Mouse (Mus musculus) neural tube, embryonic 13.5 days (tissue): Measurements from ENCODE around the gene Eif5a. TPM values are rescaled to one million over a fixed set of nuclear protein-coding genes. Genes with fewer than 3 reads are reported as not detected.

ENCODE experiments used
- ATAC-seq: fragments of 200-750 bp; cut with Nextera tagmentation; 2 replicates; pipeline ENCODE4 v1.8.0; 2017; ENCODE audit warnings: low read depth, mild to moderate bottlenecking, moderate TSS enrichment, moderate library complexity
- H3K27ac ChIP-seq: fragments of 300-500 bp; sonication (generic); replicated peaks from 2 replicates; pipeline ENCODE4 v1.5.1; 2015; ENCODE audit warnings: moderate library complexity, mild to moderate bottlenecking, inconsistent platforms
- H3K27me3 ChIP-seq: fragments of 300-500 bp; sonication (generic); 2 replicates; pipeline ENCODE4 v1.6.1; 2015; ENCODE audit warnings: mild to moderate bottlenecking, inconsistent platforms
- H3K36me3 ChIP-seq: fragments of 300-500 bp; sonication (generic); 2 replicates; pipeline ENCODE4 v1.6.1; 2015; ENCODE audit warnings: mild to moderate bottlenecking, inconsistent platforms
- H3K4me1 ChIP-seq: fragments of 300-500 bp; sonication (generic); replicated peaks from 2 replicates; pipeline ENCODE4 v1.6.1; 2015; ENCODE audit warnings: inconsistent platforms
- H3K4me2 ChIP-seq: fragments of 300-500 bp; sonication (generic); 2 replicates; pipeline ENCODE4 v1.6.1; 2015; ENCODE audit warnings: inconsistent platforms, mild to moderate bottlenecking, moderate library complexity
- H3K4me3 ChIP-seq: fragments of 300-500 bp; sonication (generic); 2 replicates; pipeline ENCODE4 v1.5.1; 2015; ENCODE audit warnings: mild to moderate bottlenecking, inconsistent platforms
- H3K9ac ChIP-seq: fragments of 300-500 bp; sonication (generic); 2 replicates; pipeline ENCODE4 v1.6.1; 2015; ENCODE audit warnings: moderate library complexity, mild to moderate bottlenecking, inconsistent platforms
- H3K9me3 ChIP-seq: fragments of 300-500 bp; sonication (generic); 2 replicates; pipeline ENCODE4 v1.6.1; 2016; ENCODE audit warnings: inconsistent platforms
- WGBS: fragments of 180-500 bp; shearing (Covaris S2); methylation state at CpG from one replicate; pipeline ENCODE4 v1.1.7; 2015; 5-methylcytosine and 5-hydroxymethylcytosine counted together
- polyA plus RNA-seq: library from polyadenylated mRNA; unstranded; fragments of >200 nt; fragmentation: Nextera tagmentation; extraction: Ambion mirVana; gene quantifications from 2 replicates; pipeline ENCODE4 v1.2.1, GENCODE M21; 2015

Gene Eif5a
- polyA plus RNA-seq, 1 experiment from 2014 or later, result 1,178 TPM

DNA sequence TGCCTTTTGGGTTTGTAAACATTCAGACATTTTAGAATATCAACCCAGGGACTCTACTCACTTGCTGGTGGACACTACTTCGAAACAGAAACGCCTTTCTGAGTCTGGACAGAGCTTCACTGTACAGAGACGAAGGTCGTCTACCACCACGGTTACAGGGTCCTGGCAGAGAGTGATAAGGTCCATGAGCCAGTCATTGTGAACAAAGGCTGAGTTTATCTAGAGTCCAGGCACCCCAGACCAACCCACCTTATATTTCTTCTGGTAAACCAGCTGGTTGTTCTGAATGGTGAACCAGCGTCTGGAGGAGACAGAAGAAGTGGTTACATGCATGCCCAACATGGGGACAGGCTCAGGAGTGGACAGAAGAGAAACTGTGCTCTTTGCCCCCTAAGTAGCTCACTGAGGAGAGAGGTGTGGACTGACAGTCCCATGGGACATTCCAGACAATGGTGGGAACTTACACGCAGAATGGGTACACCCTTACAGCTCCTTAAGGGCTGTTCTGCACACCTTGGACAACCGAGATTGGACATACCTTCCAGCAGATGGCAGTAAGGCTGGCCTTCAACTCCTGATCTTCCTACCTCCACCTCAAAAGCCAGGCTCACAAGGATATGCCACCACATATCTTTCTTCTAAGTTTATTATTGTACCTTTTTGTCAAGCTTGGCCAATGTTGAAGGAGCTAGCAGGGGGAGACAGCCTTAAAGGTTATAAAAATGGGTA, 34.7 kb downstream of the Eif5a start:
- Histone ChIP-seq H3K27me3 (peaks cover 2% of the 10 kb centered on the region; the same call in 1 of the 2 replicates), H3K36me3 (no peaks in the 10 kb centered on the region), H3K4me2 (no peak overlapping the region), H3K27ac (no peak overlapping the region), H3K9me3 (no peaks in the 10 kb centered on the region), H3K9ac (no peak overlapping the region), H3K4me3 (no peak overlapping the region), H3K4me1 (peaks cover 5% of the 10 kb centered on the region; the same call in 1 of the 2 replicates)
- no peak for ATAC-seq
- 78% methylated on average over 8 of the region's 8 CpGs for WGBS

DNA sequence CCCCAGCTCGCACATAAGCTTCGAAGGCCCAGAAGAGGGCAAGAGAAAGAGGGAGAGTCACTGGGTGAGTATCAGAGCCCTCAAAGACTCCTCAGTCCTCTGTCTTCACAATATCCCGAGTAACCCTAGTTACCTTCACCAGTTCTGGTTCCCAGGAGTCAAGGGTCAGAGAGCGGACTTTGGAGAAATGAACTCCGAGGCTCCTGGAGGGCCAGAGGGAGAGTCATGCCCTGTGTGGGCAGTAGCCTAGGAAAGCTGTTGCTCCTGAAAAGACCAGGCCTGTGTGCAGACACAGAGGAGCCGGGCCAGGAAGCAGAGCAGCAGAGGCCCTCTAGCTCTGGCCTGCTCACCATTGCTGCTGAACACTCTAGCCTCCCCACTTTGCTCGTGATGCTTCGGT, 37.1 kb downstream of the Eif5a start:
- peaks cover 22% of the 10 kb centered on the region for H3K4me1 ChIP-seq
- H3K9ac ChIP-seq, result no peak overlapping the region
- H3K36me3 ChIP-seq, result no peaks in the 10 kb centered on the region
- no peak overlapping the region for H3K4me3 ChIP-seq
- no peaks in the 10 kb centered on the region for H3K9me3 ChIP-seq
- no peak for ATAC-seq
- H3K27me3 ChIP-seq, result peaks cover 10% of the 10 kb centered on the region
- no peak overlapping the region for H3K4me2 ChIP-seq
- 81% methylated on average over 8 of the region's 8 CpGs for WGBS
- no peak overlapping the region for H3K27ac ChIP-seq

DNA sequence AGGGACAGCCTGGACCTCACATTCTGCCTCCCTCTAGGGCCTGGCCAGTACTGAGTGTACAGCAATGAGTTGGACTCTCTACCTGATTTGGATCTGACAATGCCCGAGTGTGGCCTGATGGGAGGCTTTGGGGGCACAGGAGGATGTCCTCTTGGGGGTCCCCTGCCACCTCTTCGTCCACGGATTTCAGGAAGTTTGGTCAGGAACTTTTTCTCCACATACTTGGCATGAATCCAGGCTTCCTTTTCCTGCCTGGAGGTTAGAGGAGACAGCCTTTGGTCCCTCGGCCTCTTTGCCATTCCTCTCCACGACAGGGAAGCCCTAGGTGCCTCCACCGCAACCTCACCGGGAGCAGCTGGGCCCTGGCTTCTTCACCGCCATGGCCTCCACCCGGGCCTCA, 37.5 kb downstream of the Eif5a start:
- no peak overlapping the region for H3K27ac ChIP-seq
- H3K36me3 ChIP-seq, result no peaks in the 10 kb centered on the region
- no peak overlapping the region for H3K4me3 ChIP-seq
- H3K9ac ChIP-seq, result no peak overlapping the region
- WGBS, result 77% methylated on average over 9 of the region's 9 CpGs
- no peaks in the 10 kb centered on the region for H3K9me3 ChIP-seq
- H3K4me2 ChIP-seq, result no peak overlapping the region
- H3K27me3 ChIP-seq, result peaks cover 14% of the 10 kb centered on the region
- ATAC-seq, result no peak
- peaks cover 26% of the 10 kb centered on the region for H3K4me1 ChIP-seq

DNA sequence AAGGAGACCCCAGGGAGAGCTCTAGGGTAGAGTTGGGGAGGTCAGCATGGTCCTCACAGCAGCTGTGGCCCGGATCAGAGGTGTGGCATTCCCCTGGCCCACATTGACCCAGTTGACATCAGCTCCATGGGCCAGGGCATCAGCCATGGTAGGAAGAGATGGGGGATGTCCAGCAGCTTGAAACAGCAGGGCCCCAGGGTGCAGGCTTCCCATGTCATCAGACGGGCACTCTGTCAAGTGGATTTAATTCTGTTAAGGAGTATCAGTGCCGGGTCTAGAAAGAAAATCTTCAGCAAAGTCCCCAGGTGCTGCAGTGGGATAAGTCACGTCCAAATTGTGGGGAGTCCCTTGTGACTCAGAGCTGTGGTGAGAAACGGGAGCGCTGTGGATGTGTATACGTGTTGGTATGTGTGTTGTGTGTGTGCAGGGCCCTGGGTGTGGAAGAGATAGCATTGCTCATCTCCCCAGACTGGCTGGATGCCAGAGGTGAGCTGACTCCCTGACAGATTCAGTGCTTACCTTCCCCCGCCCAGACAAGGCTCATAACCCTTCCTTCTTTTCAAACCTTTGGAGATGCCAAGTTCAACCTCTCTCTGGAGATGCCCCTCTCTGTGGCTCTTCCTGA, 38.1 kb downstream of the Eif5a start:
- 86% methylated on average over 8 of the region's 8 CpGs for WGBS
- Histone ChIP-seq H3K36me3 (no peaks in the 10 kb centered on the region), H3K4me1 (peaks cover 28% of the 10 kb centered on the region), H3K4me3 (no peak overlapping the region), H3K9ac (no peak overlapping the region), H3K27ac (no peak overlapping the region), H3K9me3 (no peaks in the 10 kb centered on the region), H3K4me2 (no peak overlapping the region), H3K27me3 (peaks cover 15% of the 10 kb centered on the region)
- ATAC-seq, result no peak

DNA sequence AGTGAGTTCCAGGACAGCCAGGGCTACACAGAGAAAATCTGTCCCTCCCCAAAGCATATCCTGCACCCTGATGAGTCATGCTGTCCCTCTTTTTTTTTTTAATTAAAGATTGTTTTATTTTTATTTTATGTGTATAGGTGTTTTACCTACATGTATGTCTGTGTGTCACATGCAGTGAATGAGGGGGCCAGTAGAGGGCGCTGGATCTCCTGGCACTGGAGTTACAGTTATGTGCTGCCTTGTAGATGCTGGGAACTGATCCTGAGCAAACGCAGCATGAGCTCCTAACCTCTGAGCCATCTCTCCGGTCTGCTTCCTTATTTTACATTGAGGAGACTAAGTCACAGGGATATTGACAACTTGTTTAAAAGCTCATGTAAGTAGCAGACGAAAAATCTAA, 38.7 kb downstream of the Eif5a start:
- H3K4me2 ChIP-seq, result no peak overlapping the region
- peaks cover 15% of the 10 kb centered on the region for H3K27me3 ChIP-seq
- 65% methylated on average over 4 of the region's 4 CpGs for WGBS
- H3K9me3 ChIP-seq, result no peaks in the 10 kb centered on the region
- H3K27ac ChIP-seq, result no peak overlapping the region
- H3K36me3 ChIP-seq, result no peaks in the 10 kb centered on the region
- no peak overlapping the region for H3K9ac ChIP-seq
- H3K4me3 ChIP-seq, result no peak overlapping the region
- ATAC-seq, result no peak
- H3K4me1 ChIP-seq, result peaks cover 32% of the 10 kb centered on the region

DNA sequence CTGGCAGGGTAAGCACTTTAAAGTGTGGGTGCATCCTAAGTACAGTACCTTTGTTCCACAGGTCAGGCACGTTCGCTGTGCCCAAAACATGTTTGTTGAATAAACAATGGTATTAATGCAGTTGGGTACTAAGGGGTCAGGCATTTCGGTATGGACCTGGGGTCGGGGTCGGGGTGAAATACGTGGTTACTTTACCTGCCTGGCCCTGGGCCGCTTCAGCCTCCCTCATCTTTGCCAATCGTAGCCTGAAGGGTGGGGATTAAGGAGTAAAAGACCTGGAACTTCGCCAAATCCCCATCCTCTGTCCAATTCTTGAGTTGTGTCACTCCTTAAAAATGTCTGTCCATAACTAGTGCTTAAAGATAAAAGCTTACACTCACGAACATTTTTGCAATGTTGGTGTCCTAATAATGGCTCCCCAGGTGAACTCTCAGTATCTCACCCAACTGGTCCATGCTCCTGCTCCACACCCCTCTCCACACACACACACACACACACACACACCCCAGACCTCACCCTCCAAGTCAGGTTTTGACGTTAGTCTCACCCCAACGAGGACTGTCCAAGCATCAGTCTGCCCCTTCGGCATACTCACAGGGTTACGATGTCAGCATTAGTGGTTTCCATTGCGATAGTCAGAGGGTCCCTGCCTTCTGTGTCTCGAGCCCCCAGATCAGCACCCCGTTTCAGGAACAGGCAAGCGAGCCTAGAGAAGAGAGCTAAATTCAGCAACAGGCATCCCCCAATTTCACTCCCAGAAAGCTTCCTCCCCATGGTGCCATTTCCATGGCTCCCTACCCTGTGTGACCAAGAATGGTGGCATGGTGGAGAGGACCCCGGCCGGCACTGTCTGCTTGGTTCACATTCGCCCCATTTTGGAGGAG, 39.7 kb downstream of the Eif5a start:
- WGBS, result 63% methylated on average over 21 of the region's 21 CpGs
- Histone ChIP-seq H3K4me3 (peak overlapping the region; percentile 42), H3K9ac (peak overlapping the region; percentile 65), H3K36me3 (no peaks in the 10 kb centered on the region), H3K27me3 (peaks cover 15% of the 10 kb centered on the region), H3K27ac (peak overlapping the region; percentile 72; the same call in 1 of the 2 replicates), H3K9me3 (no peaks in the 10 kb centered on the region), H3K4me1 (peaks cover 40% of the 10 kb centered on the region), H3K4me2 (peak overlapping the region; percentile 74)
- ATAC-seq, result no peak

DNA sequence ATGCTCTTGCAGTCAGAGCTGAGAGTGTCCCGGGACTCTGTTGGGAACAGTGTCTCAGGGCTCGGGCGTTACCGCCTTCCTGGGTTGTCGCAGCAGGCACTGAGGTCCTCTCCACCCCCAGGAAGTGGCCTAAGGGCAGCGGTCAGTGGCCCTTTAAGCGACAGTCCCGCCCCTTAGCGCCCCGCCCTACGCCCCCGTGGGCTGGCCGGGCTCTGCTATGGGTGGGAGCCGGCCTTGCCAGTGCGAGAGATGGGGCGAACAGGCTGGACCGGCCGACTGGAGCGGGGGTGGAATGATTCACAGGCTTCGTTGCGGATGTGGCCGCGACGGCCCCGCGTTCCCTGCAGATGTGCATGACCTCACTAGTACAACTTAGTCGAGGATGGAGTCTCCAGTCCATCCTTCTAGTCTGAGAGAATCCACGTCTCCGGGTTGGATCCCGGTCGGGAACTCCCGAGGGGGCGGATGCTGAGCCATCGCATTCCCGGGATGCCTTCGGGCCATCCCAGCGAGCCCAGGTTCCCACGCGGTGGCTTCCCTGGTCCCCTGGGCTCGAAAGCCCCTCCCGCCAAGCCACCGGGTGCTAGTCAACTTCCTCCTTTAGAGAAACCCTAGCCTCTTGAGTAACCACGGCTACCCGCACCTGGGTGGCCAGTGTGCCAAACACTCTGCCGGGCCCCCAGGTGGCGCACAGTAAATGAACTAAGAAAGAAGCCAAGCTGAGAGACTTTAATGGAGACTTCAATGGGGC, 40.7 kb downstream of the Eif5a start, which contains the start of gene Kctd11:
Kctd11 (minus strand) TSS at position 554 of the 751 bp plus-strand sequence.
- Histone ChIP-seq H3K9ac (peak within 1 kb of the TSS; percentile 65), H3K9me3 (no peaks in the 10 kb centered on the region), H3K27me3 (peaks cover 15% of the 10 kb centered on the region), H3K36me3 (no peaks in the 10 kb centered on the region), H3K4me2 (peak within 1 kb of the TSS; percentile 74), H3K4me3 (peak within 1 kb of the TSS; percentile 42), H3K4me1 (peaks cover 41% of the 10 kb centered on the region), H3K27ac (peak within 1 kb of the TSS; percentile 72)
- peak; percentile 76 for ATAC-seq
- WGBS, result under 1% methylated on average over 46 of the region's 46 CpGs

DNA sequence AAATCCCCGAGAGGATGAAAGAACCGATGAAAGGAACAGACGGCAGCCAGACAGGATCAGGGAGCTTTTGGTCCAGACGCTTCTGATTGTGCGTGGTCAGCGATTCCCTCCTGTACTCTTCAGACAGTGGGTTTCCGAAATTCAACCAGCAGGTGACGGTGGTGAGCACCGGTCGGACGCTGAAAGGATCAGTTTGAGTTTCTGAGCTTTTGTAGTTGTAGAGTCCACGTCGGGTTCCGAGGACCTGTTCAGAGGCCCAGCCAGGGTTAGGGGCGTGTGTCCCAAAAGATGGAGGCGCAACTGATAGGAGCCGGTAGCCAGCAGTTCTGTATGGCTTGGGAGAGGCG, 41.3 kb downstream of the Eif5a start:
- Histone ChIP-seq H3K9ac (peak overlapping the region; percentile 65), H3K4me2 (peak overlapping the region; percentile 74), H3K9me3 (no peaks in the 10 kb centered on the region), H3K27ac (peak overlapping the region; percentile 72; the same call in 1 of the 2 replicates), H3K27me3 (peaks cover 15% of the 10 kb centered on the region), H3K4me1 (peaks cover 41% of the 10 kb centered on the region), H3K36me3 (no peaks in the 10 kb centered on the region), H3K4me3 (peak overlapping the region; percentile 42)
- under 1% methylated on average over 18 of the region's 18 CpGs for WGBS
- ATAC-seq, result peak; percentile 17

DNA sequence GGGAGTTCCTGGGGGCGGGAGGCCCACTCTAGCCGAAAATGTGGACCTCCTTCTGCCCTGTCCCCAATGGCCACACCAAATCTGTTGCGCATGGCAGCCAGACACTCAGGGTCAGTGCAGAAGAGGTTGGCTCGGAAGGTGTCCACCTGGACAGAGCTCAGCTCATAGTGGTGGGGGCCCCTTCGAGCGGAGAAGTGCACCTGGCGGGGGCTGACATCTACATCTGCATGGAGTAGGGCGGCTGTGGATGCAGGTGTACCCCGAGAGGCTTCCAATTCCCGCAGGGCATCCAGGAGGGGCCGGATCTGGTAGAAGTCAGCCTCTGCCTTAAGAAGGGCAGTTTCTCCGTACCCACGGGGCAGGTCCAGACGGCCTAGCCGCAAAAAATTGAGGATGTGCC, 42.0 kb downstream of the Eif5a start:
- H3K9me3 ChIP-seq, result no peaks in the 10 kb centered on the region
- peaks cover 41% of the 10 kb centered on the region for H3K4me1 ChIP-seq
- H3K27ac ChIP-seq, result no peak overlapping the region
- WGBS, result 55% methylated on average over 15 of the region's 15 CpGs
- H3K36me3 ChIP-seq, result no peaks in the 10 kb centered on the region
- no peak for ATAC-seq
- peaks cover 15% of the 10 kb centered on the region for H3K27me3 ChIP-seq
- H3K4me3 ChIP-seq, result peak overlapping the region; percentile 42
- H3K9ac ChIP-seq, result peak overlapping the region; percentile 65; the same call in 1 of the 2 replicates
- H3K4me2 ChIP-seq, result peak overlapping the region; percentile 74

DNA sequence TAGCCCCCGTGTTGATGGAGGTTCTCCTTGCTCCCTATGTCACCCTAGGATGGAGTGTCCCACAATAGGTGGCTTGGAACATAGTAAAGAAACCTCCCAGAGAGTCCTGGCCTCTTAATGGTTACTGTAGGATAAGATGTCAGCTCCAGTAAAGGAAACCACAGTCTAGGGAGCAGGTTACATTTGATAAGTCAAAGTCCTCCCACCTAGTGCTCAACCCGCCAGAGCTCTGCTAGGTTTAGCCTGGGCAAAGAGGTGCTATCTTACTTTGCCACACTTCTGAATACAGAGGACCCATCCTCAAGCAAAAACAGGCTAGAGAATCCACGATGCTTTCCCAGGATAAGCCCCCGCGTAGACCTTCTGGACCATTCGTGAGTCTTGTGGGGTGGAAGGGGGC, 42.8 kb downstream of the Eif5a start:
- Histone ChIP-seq H3K9me3 (no peaks in the 10 kb centered on the region), H3K36me3 (no peaks in the 10 kb centered on the region), H3K9ac (no peak overlapping the region), H3K4me1 (peaks cover 41% of the 10 kb centered on the region), H3K4me2 (peak overlapping the region; percentile 74), H3K27ac (no peak overlapping the region), H3K27me3 (peaks cover 15% of the 10 kb centered on the region), H3K4me3 (no peak overlapping the region)
- no peak for ATAC-seq
- WGBS, result 89% methylated on average over 6 of the region's 6 CpGs

DNA sequence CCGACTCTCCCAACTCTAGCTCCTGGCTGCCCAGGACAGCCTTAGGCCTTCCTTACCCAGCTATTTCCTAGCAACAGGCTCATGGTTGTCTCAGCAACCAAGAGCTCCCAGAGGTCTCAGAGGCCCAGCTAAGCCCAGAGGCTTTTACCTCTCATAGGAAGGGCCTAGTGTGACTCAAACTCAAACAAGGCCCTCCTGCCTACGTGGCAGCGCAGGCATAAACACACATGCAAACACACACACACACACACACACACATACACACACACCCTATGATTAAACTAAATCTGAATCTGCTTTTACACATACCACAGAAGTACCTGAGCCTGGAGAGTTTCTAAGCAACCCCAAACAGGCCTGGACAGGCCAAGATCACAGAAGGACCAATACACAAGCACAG, 43.4 kb downstream of the Eif5a start:
- Histone ChIP-seq H3K36me3 (no peaks in the 10 kb centered on the region), H3K4me1 (peaks cover 41% of the 10 kb centered on the region), H3K9ac (no peak overlapping the region; the same call in 1 of the 2 replicates), H3K27me3 (peaks cover 15% of the 10 kb centered on the region), H3K9me3 (no peaks in the 10 kb centered on the region), H3K27ac (no peak overlapping the region), H3K4me3 (no peak overlapping the region), H3K4me2 (no peak overlapping the region)
- WGBS, result 81% methylated on average over 3 of the region's 3 CpGs
- ATAC-seq, result no peak
